Mouse (Mus musculus) spleen, adult 10 weeks (tissue): ENCODE measurements around the gene Lcn6. TPM values are rescaled to one million over a fixed set of nuclear protein-coding genes. Genes with fewer than 3 reads are reported as not detected.

Experiments used
- polyA plus RNA-seq: library from polyadenylated mRNA; stranded (reverse); fragments of 350-450 nt; fragmentation: Illumina TruSeq; extraction: RNeasy Lipid Tissue Mini Kit (QIAGEN cat#74804); gene quantifications from one replicate; pipeline ENCODE4 v1.2.3, GENCODE M21; 2015; ENCODE audit warnings: low replicate concordance; ENCODE audit not compliant: insufficient read depth

The Lcn6 gene
- polyA plus RNA-seq: not detected

GRCm38 (mm10) chr2:25676486-25676885 lies at the start of gene Lcn6:
Lcn6 (plus strand) TSS chr2:25676786.

GRCm38 (mm10) chr2:25627811-25628210 lies 48.8 kb upstream of the Lcn6 start, which contains the start of gene Fcna:
Fcna (minus strand) TSS chr2:25628030.

GRCm38 (mm10) chr2:25652902-25653301 lies 23.7 kb upstream of the Lcn6 start, which contains the start of gene Lcn8:
Lcn8 (plus strand) TSS chr2:25653120.

GRCm38 (mm10) chr2:25657652-25658051 lies 18.9 kb upstream of the Lcn6 start, which contains the start of gene Lcn5:
Lcn5 (plus strand) TSS chr2:25657952.

GRCm38 (mm10) chr2:25682426-25682825 lies 5.8 kb downstream of the Lcn6 start, which contains the start of gene Lcn10:
Lcn10 (plus strand) TSS chr2:25682726.

GRCm38 (mm10) chr2:25699743-25700142 lies 23.2 kb downstream of the Lcn6 start, which contains the start of gene Obp2a:
Obp2a (plus strand) TSS chr2:25700043.

GRCm38 (mm10) chr2:25706643-25707481 lies 30.3 kb downstream of the Lcn6 start, which contains the start of gene Bmyc:
Bmyc (plus strand) TSS chr2:25706739.

Other genes starting within 250 kb of the Lcn6 start
- 17.7 TPM for gene Abca2, start 248.1 kb upstream of the Lcn6 start, polyA plus RNA-seq
- gene Clic3, start 219.9 kb upstream of the Lcn6 start, polyA plus RNA-seq: not detected
- 33.9 TPM for gene Paxx, start 215.7 kb upstream of the Lcn6 start, polyA plus RNA-seq
- not detected for gene Ptgds, start 206.7 kb upstream of the Lcn6 start, polyA plus RNA-seq
- gene Lcn12, start 182.9 kb upstream of the Lcn6 start, polyA plus RNA-seq: not detected
- gene Fbxw5, start 176.0 kb upstream of the Lcn6 start, polyA plus RNA-seq: 33.4 TPM
- 0.72 TPM for gene C8g, start 175.1 kb upstream of the Lcn6 start, polyA plus RNA-seq
- 24.0 TPM for gene Traf2, start 129.8 kb upstream of the Lcn6 start, polyA plus RNA-seq
- gene Edf1, start 118.9 kb upstream of the Lcn6 start, polyA plus RNA-seq: 41.3 TPM
- 0.43 TPM for gene Mamdc4, start 101.9 kb upstream of the Lcn6 start, polyA plus RNA-seq
- 21.0 TPM for gene Phpt1, start 101.6 kb upstream of the Lcn6 start, polyA plus RNA-seq
- gene Ajm1, start 95.0 kb upstream of the Lcn6 start, polyA plus RNA-seq: 0.72 TPM
- 59.4 TPM for gene Rabl6, start 68.3 kb upstream of the Lcn6 start, polyA plus RNA-seq
- not detected for gene Ccdc183, start 59.1 kb upstream of the Lcn6 start, polyA plus RNA-seq
- 14.0 TPM for gene Tmem141, start 54.8 kb upstream of the Lcn6 start, polyA plus RNA-seq
- gene Fcna, start 48.8 kb upstream of the Lcn6 start, polyA plus RNA-seq: 205 TPM
- not detected for gene Lcn8, start 23.7 kb upstream of the Lcn6 start, polyA plus RNA-seq
- not detected for gene Lcn5, start 18.8 kb upstream of the Lcn6 start, polyA plus RNA-seq
- not detected for gene Lcn10, start 5.9 kb downstream of the Lcn6 start, polyA plus RNA-seq
- not detected for gene Obp2a, start 23.3 kb downstream of the Lcn6 start, polyA plus RNA-seq
- 11.3 TPM for gene Bmyc, start 30.0 kb downstream of the Lcn6 start, polyA plus RNA-seq
- not detected for gene Obp2b, start 60.2 kb downstream of the Lcn6 start, polyA plus RNA-seq
- gene Lcn3, start 88.8 kb downstream of the Lcn6 start, polyA plus RNA-seq: not detected
- gene Lcn11, start 100.2 kb downstream of the Lcn6 start, polyA plus RNA-seq: not detected
- not detected for gene Gm13539, start 105.5 kb downstream of the Lcn6 start, polyA plus RNA-seq
- not detected for gene Glt6d1, start 139.1 kb downstream of the Lcn6 start, polyA plus RNA-seq
- gene Lcn9, start 146.4 kb downstream of the Lcn6 start, polyA plus RNA-seq: not detected
- gene Sohlh1, start 170.5 kb downstream of the Lcn6 start, polyA plus RNA-seq: not detected
- gene Kcnt1, start 186.9 kb downstream of the Lcn6 start, polyA plus RNA-seq: not detected